Mouse (Mus musculus) midbrain, embryonic 10.5 days (tissue): ENCODE measurements around the gene Frmd8. TPM values are rescaled to one million over a fixed set of nuclear protein-coding genes. Genes with fewer than 3 reads are reported as not detected.

Source experiments
- DNase-seq: peaks from one replicate; pipeline ENCODE4 v3.0.0-alpha.2; 2017; ENCODE audit warnings: low spot score
- H3K27ac ChIP-seq: fragments of 300-500 bp; sonication (generic); replicated peaks from 2 replicates; pipeline ENCODE4 v1.5.1; 2016; ENCODE audit warnings: mild to moderate bottlenecking
- H3K27me3 ChIP-seq: fragments of 300-500 bp; sonication (generic); 2 replicates; pipeline ENCODE4 v1.6.1; 2016; ENCODE audit warnings: low read depth, mild to moderate bottlenecking; ENCODE audit not compliant: poor library complexity, severe bottlenecking
- H3K36me3 ChIP-seq: fragments of 300-500 bp; sonication (generic); 2 replicates; pipeline ENCODE4 v1.6.1; 2016; ENCODE audit warnings: mild to moderate bottlenecking, moderate library complexity
- H3K4me1 ChIP-seq: fragments of 300-500 bp; sonication (generic); 2 replicates; pipeline ENCODE4 v1.6.1; 2016
- H3K4me3 ChIP-seq: fragments of 300-500 bp; sonication (generic); 2 replicates; pipeline ENCODE4 v1.5.1; 2016; ENCODE audit warnings: mild to moderate bottlenecking, moderate library complexity
- H3K9me3 ChIP-seq: fragments of 300-500 bp; sonication (generic); replicated peaks from 2 replicates; pipeline ENCODE4 v1.6.1; 2016; ENCODE audit warnings: mild to moderate bottlenecking
- WGBS: fragments of 180-500 bp; shearing (Covaris S2); methylation state at CpG from one replicate; pipeline ENCODE4 v1.1.7; 2016; 5-methylcytosine and 5-hydroxymethylcytosine counted together
- polyA plus RNA-seq: library from polyadenylated mRNA; unstranded; fragments of >200 nt; fragmentation: Nextera tagmentation; extraction: Ambion mirVana; gene quantifications from 2 replicates; pipeline ENCODE4 v1.2.1, GENCODE M21; 2016

Frmd8 gene
- polyA plus RNA-seq, 1 experiment from 2014 or later = 34.9 TPM

DNA sequence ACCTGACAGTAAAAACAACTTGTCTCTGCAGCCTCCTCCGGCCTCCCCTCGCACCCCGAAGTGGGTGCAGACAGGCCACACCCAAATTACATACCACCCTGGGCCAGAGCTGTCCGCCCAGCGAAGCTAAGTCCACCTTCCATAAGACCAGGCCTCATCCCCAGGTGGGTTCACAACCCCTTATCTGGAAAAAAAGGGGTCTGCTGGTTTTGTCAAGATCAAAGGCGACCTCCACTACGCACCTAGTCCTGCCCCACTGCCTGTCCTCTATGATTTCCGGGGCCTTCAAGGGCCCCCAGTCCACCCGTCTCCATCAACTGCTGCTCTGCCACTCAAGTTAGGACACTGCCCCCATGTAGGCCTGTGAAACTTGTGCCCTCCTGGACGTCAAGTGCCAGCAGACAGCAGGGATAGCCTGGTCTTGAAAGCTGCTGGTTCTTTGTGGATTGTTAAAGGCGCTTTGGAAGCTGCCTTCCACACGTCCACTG lies 30.2 kb downstream of the Frmd8 start:
- H3K4me3 ChIP-seq = peak overlapping the region; percentile 49
- WGBS = 82% methylated on average over 12 of the region's 12 CpGs

DNA sequence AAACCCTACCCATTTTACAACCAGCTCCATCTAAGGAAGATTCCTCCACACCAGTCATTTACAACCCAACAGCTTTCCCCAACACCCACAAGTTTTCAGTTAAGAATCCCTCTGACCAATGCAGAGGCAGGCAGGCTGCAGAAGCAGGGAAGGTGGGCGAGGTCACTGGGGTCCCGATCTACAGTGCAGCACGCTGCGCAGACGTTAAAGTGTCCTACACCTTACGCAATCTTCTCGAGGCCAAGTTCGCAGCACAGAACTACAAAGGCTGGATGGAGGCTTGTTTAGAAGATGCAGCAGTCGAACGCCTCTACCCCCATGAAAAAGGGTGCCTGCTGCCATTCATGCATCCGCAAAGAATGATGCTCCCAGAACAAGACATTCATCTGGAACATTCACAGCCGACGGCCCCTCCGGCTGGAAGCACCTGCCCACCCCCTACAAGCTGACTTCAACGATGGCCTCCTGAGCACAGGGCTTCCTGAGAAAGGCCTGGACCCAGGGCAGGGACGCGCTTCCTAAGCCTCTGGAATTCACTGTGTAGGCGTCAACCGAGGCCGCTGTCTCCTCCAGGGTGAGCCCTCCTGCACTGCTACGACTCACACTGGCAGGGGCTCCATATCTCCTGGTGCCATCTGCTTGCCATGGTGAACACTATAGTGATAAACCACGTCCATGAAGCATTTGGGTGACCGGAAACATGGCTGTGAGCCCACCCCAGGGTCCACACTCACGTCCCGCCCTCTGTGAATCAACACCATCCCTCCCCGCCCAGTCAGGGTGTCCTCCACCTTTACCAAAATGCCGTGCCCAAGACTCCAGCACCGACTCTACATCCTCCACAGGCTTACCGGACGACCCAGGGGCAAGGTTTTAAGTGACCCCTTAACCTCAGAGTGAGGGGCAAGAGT lies 31.0 kb downstream of the Frmd8 start:
- 83% methylated on average over 30 of the region's 30 CpGs for WGBS
- H3K4me3 ChIP-seq = peak overlapping the region; percentile 49
- peak overlapping the region; percentile 95 for H3K27ac ChIP-seq

More for the DNA sequence above, 30.2 kb downstream of the Frmd8 start:
- DNase-seq = no peak
- H3K9me3 ChIP-seq = no peaks in the 10 kb centered on the region
- peaks cover 99% of the 10 kb centered on the region for H3K4me1 ChIP-seq
- H3K27ac ChIP-seq = peak overlapping the region; percentile 95
- no peaks in the 10 kb centered on the region for H3K27me3 ChIP-seq
- no peaks in the 10 kb centered on the region for H3K36me3 ChIP-seq

DNA sequence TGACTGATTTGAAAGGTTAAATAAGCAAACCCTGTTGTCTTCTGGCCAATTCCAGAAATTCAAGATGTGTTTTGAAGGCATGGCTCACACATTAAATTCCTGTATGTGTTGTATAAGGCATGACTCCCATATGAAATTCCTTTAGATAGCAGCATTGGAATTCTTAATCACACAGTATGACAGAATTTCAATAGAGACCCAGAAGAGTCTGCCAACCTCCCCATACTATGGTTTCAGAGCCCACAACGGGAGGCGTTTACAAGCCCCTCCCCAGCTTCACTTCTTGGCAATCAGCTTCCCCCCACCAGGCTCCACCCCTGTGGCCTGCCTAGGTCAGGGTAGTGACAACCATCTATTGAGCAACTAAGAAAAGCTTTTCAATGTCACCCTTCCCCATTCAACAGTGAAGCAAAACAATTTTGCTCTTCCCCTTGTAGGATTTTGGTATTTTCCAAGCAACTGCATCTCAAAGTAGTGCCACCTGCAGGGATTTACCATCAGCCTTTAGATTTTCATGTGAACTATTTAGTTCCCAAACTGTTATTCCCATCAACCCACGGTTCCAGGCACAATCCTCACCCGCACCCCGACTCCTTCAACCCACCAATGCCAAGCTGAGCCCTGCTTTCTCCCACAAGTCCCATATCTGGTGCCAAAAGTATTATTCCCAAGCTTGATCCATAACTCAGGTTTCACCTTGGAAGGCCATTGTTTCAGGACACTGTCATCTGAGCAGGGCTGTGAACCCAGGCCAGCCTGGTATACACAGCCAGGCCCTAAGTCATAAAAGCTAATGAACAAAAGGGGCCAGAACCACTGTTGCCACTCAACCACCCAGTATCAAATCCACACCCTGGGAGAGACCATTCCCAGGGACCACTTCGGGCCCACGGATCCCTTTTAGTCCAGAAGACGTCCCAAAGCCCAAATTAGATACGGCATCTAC lies 32.0 kb downstream of the Frmd8 start:
- peaks cover 93% of the 10 kb centered on the region for H3K4me1 ChIP-seq
- DNase-seq = no peak
- H3K27ac ChIP-seq = peak overlapping the region; percentile 95
- no peaks in the 10 kb centered on the region for H3K36me3 ChIP-seq
- 73% methylated on average over 9 of the region's 9 CpGs for WGBS
- H3K27me3 ChIP-seq = no peaks in the 10 kb centered on the region
- H3K9me3 ChIP-seq = no peaks in the 10 kb centered on the region
- H3K4me3 ChIP-seq = peak overlapping the region; percentile 12; the same call in 1 of the 2 replicates

More for the DNA sequence above, 31.0 kb downstream of the Frmd8 start:
- DNase-seq = no peak
- Histone ChIP-seq H3K4me1 (peaks cover 97% of the 10 kb centered on the region), H3K9me3 (no peaks in the 10 kb centered on the region), H3K27me3 (no peaks in the 10 kb centered on the region), H3K36me3 (no peaks in the 10 kb centered on the region)

DNA sequence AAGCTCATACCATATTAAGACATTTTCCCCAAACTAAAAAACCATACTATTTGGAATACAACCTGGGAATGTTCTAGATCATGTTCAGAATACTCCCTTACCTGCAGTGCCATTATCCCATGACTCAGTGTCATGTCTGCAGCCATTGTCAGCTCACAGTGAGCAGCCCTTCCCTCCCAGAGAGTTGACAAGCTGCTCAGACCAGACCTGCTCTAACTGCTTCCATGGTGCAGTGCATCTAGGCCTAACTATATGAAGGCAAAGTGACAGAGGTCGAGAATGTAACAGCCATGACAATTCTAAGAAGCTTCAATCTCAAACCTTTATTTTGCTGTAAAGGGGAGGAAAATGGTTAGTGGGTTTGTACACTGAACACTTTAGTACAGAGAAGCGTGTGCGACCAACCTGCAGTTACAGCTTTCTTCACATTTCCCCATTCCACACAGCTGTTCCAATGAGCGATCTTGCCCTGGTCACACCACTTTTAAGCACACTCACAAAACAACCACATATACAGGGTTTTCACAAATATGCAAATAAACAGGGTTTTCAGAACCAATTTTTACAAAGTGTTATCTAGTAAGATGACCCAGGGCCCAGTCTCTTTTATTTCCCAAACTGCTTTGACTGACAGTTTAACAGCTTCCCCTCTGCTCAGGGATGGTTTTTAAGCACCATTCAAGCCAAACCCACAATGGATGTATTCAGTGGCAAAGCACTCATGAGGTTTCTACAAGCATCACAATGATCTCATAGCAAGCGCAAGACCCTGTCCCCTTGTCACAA lies 32.9 kb downstream of the Frmd8 start:
- Histone ChIP-seq H3K27me3 (no peaks in the 10 kb centered on the region), H3K4me1 (peaks cover 84% of the 10 kb centered on the region), H3K9me3 (no peaks in the 10 kb centered on the region), H3K36me3 (no peaks in the 10 kb centered on the region), H3K4me3 (no peak overlapping the region), H3K27ac (peak overlapping the region; percentile 95)
- 78% methylated on average over 5 of the region's 5 CpGs for WGBS
- no peak for DNase-seq

DNA sequence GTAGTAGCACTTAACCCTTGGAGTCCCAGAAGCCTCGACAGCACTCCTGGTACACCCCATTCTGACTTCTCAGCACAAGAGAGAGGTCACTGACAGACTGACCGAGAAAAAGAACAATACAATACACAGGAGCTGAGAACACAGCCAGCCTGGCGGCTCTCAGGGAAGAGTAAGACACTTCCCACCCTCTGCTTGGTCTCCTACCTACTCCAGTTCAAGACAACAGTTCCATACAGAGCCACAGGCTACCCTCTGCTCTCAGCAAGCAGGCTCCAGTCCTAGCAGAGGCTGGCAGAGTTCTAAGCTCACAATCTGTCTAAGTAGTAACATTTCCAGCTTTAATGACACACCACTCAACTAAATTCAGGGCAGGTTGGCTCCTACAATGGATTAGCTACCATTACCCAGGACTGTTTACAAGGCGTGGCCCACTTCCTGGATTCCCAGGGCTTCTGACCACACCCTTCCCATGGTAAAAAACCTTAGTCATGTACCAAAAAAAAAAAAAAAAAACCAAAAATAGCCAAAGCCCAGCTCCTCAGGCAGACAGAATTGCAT lies 33.6 kb downstream of the Frmd8 start:
- Histone ChIP-seq H3K4me3 (no peak overlapping the region), H3K27ac (peak overlapping the region; percentile 72), H3K9me3 (no peaks in the 10 kb centered on the region), H3K27me3 (no peaks in the 10 kb centered on the region), H3K4me1 (peaks cover 82% of the 10 kb centered on the region), H3K36me3 (no peaks in the 10 kb centered on the region)
- no peak for DNase-seq
- 62% methylated on average over 4 of the region's 4 CpGs for WGBS

GRCm38 (mm10) chr19:5840890-5841388 lies 34.1 kb downstream of the Frmd8 start:
- Histone ChIP-seq H3K4me3 (no peak overlapping the region), H3K27me3 (no peaks in the 10 kb centered on the region), H3K36me3 (no peaks in the 10 kb centered on the region), H3K27ac (peak overlapping the region; percentile 72; the same call in 1 of the 2 replicates), H3K9me3 (no peaks in the 10 kb centered on the region), H3K4me1 (peaks cover 77% of the 10 kb centered on the region)
- DNase-seq = no peak
- 91% methylated on average over 9 of the region's 9 CpGs for WGBS

DNA sequence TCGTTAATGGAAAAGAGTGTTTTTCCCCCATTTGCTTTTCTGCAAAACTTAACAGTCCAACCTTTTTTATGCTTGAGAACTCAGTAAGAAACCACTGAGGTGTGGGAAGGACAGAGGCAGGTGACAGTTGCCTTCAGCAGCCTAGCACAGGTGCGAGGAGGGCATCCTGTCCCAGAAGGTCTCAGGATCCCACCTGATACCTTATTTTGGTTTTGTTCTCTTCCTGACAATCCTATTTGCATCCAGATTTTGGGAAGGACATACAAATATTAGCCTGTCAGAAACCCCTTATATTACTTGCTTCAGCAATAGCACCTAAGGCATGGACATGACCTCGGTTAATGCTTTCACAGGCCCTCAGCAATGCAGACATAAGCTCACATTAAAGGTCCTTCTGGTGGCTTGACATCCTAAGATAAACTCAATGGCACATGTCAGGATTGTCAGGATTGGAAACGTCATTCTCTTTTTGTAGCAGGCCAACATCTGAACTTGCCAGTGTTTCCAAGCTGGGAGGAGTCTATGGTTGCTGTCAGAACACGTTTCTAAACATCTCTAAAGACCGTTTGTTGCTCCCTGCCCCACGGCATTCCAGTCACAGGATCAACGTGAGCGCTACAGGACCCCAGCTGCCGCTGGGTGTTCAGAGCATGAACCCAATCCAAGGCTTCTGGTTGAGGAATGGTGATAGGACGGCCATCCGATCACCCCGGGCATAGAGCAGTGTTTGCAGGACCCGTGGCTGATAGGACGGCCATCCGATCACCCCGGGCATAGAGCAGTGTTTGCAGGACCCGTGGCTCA lies 34.8 kb downstream of the Frmd8 start:
- WGBS = 83% methylated on average over 18 of the region's 18 CpGs
- H3K9me3 ChIP-seq = no peaks in the 10 kb centered on the region
- H3K4me3 ChIP-seq = no peak overlapping the region
- peaks cover 71% of the 10 kb centered on the region for H3K4me1 ChIP-seq
- H3K27me3 ChIP-seq = no peaks in the 10 kb centered on the region
- DNase-seq = no peak
- H3K27ac ChIP-seq = no peak overlapping the region
- H3K36me3 ChIP-seq = no peaks in the 10 kb centered on the region

GRCm38 (mm10) chr19:5839317-5840085 lies 35.6 kb downstream of the Frmd8 start:
- Histone ChIP-seq H3K36me3 (no peaks in the 10 kb centered on the region), H3K4me1 (peaks cover 63% of the 10 kb centered on the region), H3K27ac (no peak overlapping the region), H3K4me3 (no peak overlapping the region), H3K9me3 (no peaks in the 10 kb centered on the region), H3K27me3 (no peaks in the 10 kb centered on the region)
- no peak for DNase-seq
- 84% methylated on average over 14 of the region's 14 CpGs for WGBS

DNA sequence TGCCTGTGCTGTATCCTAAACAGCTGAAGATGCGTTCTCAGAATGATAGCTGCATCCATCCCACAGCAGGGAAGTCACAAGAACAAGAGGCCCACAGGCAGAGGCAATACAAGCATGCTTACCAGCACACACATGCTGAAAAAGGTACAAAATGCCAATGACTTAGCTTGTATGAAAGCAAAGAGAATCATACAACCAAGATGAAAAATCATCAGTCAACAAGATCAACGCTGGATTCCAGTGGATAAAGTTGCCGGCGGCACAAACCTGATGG lies 36.2 kb downstream of the Frmd8 start:
- DNase-seq = no peak
- H3K36me3 ChIP-seq = no peaks in the 10 kb centered on the region
- H3K27ac ChIP-seq = no peak overlapping the region
- WGBS = 89% methylated on average over 4 of the region's 4 CpGs
- no peaks in the 10 kb centered on the region for H3K27me3 ChIP-seq
- no peak overlapping the region for H3K4me3 ChIP-seq
- no peaks in the 10 kb centered on the region for H3K9me3 ChIP-seq
- H3K4me1 ChIP-seq = peaks cover 56% of the 10 kb centered on the region

- H3K9me3 ChIP-seq = no peaks in the 10 kb centered on the region
- H3K27ac ChIP-seq = no peak overlapping the region
- no peaks in the 10 kb centered on the region for H3K27me3 ChIP-seq
- peaks cover 51% of the 10 kb centered on the region for H3K4me1 ChIP-seq
- H3K36me3 ChIP-seq = no peaks in the 10 kb centered on the region
- no peak overlapping the region for H3K4me3 ChIP-seq
- DNase-seq = no peak
- WGBS = 83% methylated on average over 12 of the region's 12 CpGs
Measured at GRCm38 (mm10) chr19:5838136-5838891, 36.8 kb downstream of the Frmd8 start.
